In the genomic region with DNA sequence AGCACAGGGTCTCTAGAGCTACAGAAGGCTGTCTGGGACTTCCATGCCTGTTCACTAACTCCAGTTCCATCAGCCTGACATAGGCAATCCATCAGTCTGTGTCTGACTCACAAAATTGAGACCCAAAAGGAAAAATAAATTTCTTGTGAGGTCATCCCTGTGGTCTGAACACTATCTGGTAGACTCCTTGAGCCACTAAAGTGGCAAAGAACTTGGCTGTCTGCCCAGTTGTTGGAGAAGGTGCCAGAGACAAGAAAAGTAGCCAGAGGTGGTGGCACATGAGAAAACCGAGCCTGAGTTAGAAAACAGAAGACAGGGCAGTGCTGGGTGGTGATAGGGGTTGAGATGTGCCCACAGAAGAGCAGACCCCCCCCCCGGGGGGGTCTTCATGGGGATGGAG, we compare ENCODE assay signal across 10 mouse cellular contexts.
DNase-seq lines count a peak whose midpoint lies in the region; ATAC-seq and TF ChIP-seq lines count a peak whose summit lies in the region.
"Had no signal": no experiment of that assay in that cellular context is flagged by ENCODE, and none has a peak within 500 bp of the region (broad histone marks: within the 10 kb centered on the region; RNA-seq: fewer than 3 reads in every experiment).

No protein-coding gene starts in this region.

- DNase-seq in cerebellum, postnatal 14 days: peak; percentile 22 to 33
- no peak for DNase-seq in cerebellum, postnatal 25 days
- peak; percentile 76 for DNase-seq in adrenal gland, postnatal 14 days
- DNase-seq in heart, embryonic 10.5 days (ENCODE audit: low spot score): peak; percentile 79
- DNase-seq in lung, postnatal 0 days (ENCODE audit: low spot score): peak; percentile 36
- no peak for DNase-seq in midbrain, postnatal 0 days (ENCODE audit: low spot score)
- DNase-seq in yolk sac, embryonic 10.5 days (ENCODE audit: low spot score): no peak
- DNase-seq in embryo, embryonic 10.5 days (ENCODE audit: low spot score): no peak
- DNase-seq: B cell, adult 2 months had no signal

- peak; percentile 55 for ATAC-seq in lung, postnatal 0 days
- ATAC-seq in midbrain, postnatal 0 days (ENCODE audit: low FRiP score): no peak

- no peaks in the 10 kb centered on the region for H3K36me3 ChIP-seq in heart, embryonic 10.5 days
- no peaks in the 10 kb centered on the region for H3K36me3 ChIP-seq in lung, postnatal 0 days (ENCODE audit: insufficient read depth, low read length)
- no peaks in the 10 kb centered on the region for H3K36me3 ChIP-seq in midbrain, postnatal 0 days (ENCODE audit: insufficient read depth, low read length)
- H3K36me3 ChIP-seq: midbrain, embryonic 12.5 days had no signal

- H3K27ac ChIP-seq in heart, embryonic 10.5 days: peak overlapping the region; percentile 52; the same call in 1 of the 2 replicates
- H3K27ac ChIP-seq in lung, postnatal 0 days (ENCODE audit: low read length): no peak overlapping the region
- H3K27ac ChIP-seq in midbrain, postnatal 0 days (ENCODE audit: low read depth, low read length): no peak overlapping the region
- H3K27ac ChIP-seq: midbrain, embryonic 12.5 days had no signal

- H3K4me3 ChIP-seq in heart, embryonic 10.5 days: no peak overlapping the region
- no peak overlapping the region for H3K4me3 ChIP-seq in lung, postnatal 0 days (ENCODE audit: low read depth, low read length)
- no peak overlapping the region for H3K4me3 ChIP-seq in midbrain, postnatal 0 days (ENCODE audit: low read depth, low read length)
- H3K4me3 ChIP-seq: midbrain, embryonic 12.5 days had no signal

- H3K4me2 ChIP-seq in lung, postnatal 0 days (replicated peaks; ENCODE audit: low read depth, low read length): no peak overlapping the region
- H3K4me2 ChIP-seq in midbrain, postnatal 0 days (ENCODE audit: low read depth, low read length, poor library complexity, severe bottlenecking): no peak overlapping the region
- H3K4me2 ChIP-seq: midbrain, embryonic 12.5 days had no signal

- no peaks in the 10 kb centered on the region for H3K27me3 ChIP-seq in heart, embryonic 10.5 days (ENCODE audit: insufficient read depth, poor library complexity, severe bottlenecking)
- H3K27me3 ChIP-seq in lung, postnatal 0 days (replicated peaks; ENCODE audit: insufficient read depth, low read length): no peaks in the 10 kb centered on the region
- H3K27me3 ChIP-seq in midbrain, postnatal 0 days (ENCODE audit: insufficient read depth, low read length): no peaks in the 10 kb centered on the region
- H3K27me3 ChIP-seq: midbrain, embryonic 12.5 days had no signal

- no peak for TF ChIP-seq EP300 in lung, postnatal 0 days (IDR thresholded peaks at IDR 0.05)

- H3K9me3 ChIP-seq in heart, embryonic 10.5 days: no peaks in the 10 kb centered on the region
- H3K9me3 ChIP-seq in lung, postnatal 0 days (ENCODE audit: low read length): no peaks in the 10 kb centered on the region
- H3K9me3 ChIP-seq in midbrain, postnatal 0 days (ENCODE audit: low read length): no peaks in the 10 kb centered on the region
- H3K9me3 ChIP-seq: midbrain, embryonic 12.5 days had no signal

- H3K9ac ChIP-seq in lung, postnatal 0 days (replicated peaks; ENCODE audit: low read depth): no peak overlapping the region
- no peak overlapping the region for H3K9ac ChIP-seq in midbrain, postnatal 0 days (replicated peaks; ENCODE audit: low read length, poor library complexity, severe bottlenecking)
- H3K9ac ChIP-seq: midbrain, embryonic 12.5 days had no signal

- H3K4me1 ChIP-seq in heart, embryonic 10.5 days: peaks cover 23% of the 10 kb centered on the region; the same call in 1 of the 2 replicates
- peaks cover 4% of the 10 kb centered on the region; the same call in 1 of the 2 replicates for H3K4me1 ChIP-seq in lung, postnatal 0 days (ENCODE audit: insufficient read depth, low read depth, low read length)
- H3K4me1 ChIP-seq in midbrain, postnatal 0 days (ENCODE audit: insufficient read depth, low read length): no peaks in the 10 kb centered on the region
- H3K4me1 ChIP-seq: midbrain, embryonic 12.5 days had no signal

- TF ChIP-seq CTCF in lung, postnatal 0 days (IDR thresholded peaks at IDR 0.05): no peak
- TF ChIP-seq CTCF in midbrain, postnatal 0 days (IDR thresholded peaks at IDR 0.05): no peak

- WGBS in heart, embryonic 10.5 days: 43% methylated on average over 2 of the region's 2 CpGs
- WGBS in lung, postnatal 0 days: 30% methylated on average over 2 of the region's 2 CpGs
- 47% methylated on average over 2 of the region's 2 CpGs for WGBS in midbrain, postnatal 0 days

Comparison
In these comparisons a context has a peak if more than half of its experiments do, and no peak if none do; other contexts are left out.
1. DNase-seq: peak in cerebellum, postnatal 14 days (2 of 2), adrenal gland, postnatal 14 days (single experiment), heart, embryonic 10.5 days (single experiment) and lung, postnatal 0 days (single experiment); none in cerebellum, postnatal 25 days (0 of 2), midbrain, postnatal 0 days (single experiment), yolk sac, embryonic 10.5 days (single experiment) and embryo, embryonic 10.5 days (single experiment).